Mouse (Mus musculus): ENCODE results near the gene Btbd9.

DNA sequence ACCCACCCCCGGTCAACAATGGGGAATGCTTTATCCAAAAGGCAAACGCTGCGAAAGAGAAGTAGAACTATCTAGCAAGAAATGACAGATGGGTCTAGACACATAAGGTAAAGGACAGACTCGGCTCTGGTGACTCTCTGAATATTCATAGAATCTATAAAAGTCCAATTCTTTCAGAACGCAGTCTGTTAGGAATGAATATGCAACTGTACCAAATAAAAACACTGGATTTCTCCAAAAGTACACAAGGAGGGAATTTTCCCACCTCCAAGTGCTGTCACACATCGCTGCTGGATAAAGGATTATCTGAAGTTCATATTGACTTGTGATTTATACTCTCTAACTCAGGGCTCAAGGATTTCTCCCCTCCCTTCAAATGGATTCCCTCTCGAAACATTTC, 118.8 kb downstream of the Btbd9 start:
- no peak for TF ChIP-seq CTCF (IDR thresholded peaks at IDR 0.05; ENCODE audit: control insufficient read depth, insufficient read depth, low read length)
- no peak for TF ChIP-seq POLR2A (IDR thresholded peaks at IDR 0.05; ENCODE audit: borderline replicate concordance, control insufficient read depth, low read depth, low read length)
